Mouse (Mus musculus) thymus, adult 2 months (tissue): Measurements from ENCODE around the gene Efcab12. TPM values are rescaled to one million over a fixed set of nuclear protein-coding genes. Genes with fewer than 3 reads are reported as not detected.
"Not testable (repeated sequence)": the region's sequence is repeated elsewhere in the genome, so short reads cannot be mapped to it uniquely, and the experiment has no call there.

Experiments used
- DNase-seq: peaks from one replicate; pipeline ENCODE4 v3.0.0; 2021
- H3K27ac ChIP-seq: fragments of 200-500 bp; 2 replicates; pipeline ENCODE4 v1.5.1; 2012; ENCODE audit warnings: low read length, control low read depth; ENCODE audit not compliant: control insufficient read depth, insufficient read depth
- H3K27me3 ChIP-seq: fragments of 200-500 bp; 2 replicates; pipeline ENCODE4 v1.6.1; 2012; ENCODE audit warnings: mild to moderate bottlenecking, low read length, moderate library complexity, mixed read lengths; ENCODE audit not compliant: control insufficient read depth, insufficient read depth
- H3K36me3 ChIP-seq: fragments of 200-500 bp; 2 replicates; pipeline ENCODE4 v1.6.1; 2012; ENCODE audit warnings: mild to moderate bottlenecking, low read length, moderate library complexity; ENCODE audit not compliant: control insufficient read depth, insufficient read depth
- H3K4me1 ChIP-seq: fragments of 200-500 bp; replicated peaks from 2 replicates; pipeline ENCODE4 v1.6.1; 2012; ENCODE audit warnings: low read length; ENCODE audit not compliant: control insufficient read depth, insufficient read depth
- H3K4me3 ChIP-seq: fragments of 200-500 bp; 2 replicates; pipeline ENCODE4 v1.5.1; 2012; ENCODE audit warnings: mild to moderate bottlenecking, low read length, control low read depth, moderate library complexity; ENCODE audit not compliant: control insufficient read depth, insufficient read depth
- CTCF ChIP-seq: fragments of 200-500 bp; IDR thresholded peaks from 2 replicates; pipeline ENCODE4 v1.5.1; 2012; ENCODE audit warnings: mild to moderate bottlenecking, control low read depth, low read length, moderate library complexity, borderline replicate concordance; ENCODE audit not compliant: control insufficient read depth, poor library complexity, insufficient read depth; ENCODE audit errors: extremely low read depth
- POLR2A ChIP-seq: fragments of 200-500 bp; IDR thresholded peaks from 2 replicates; pipeline ENCODE4 v1.6.1; 2012; ENCODE audit warnings: mild to moderate bottlenecking, low read length, control low read depth, moderate library complexity; ENCODE audit not compliant: control insufficient read depth, poor library complexity, insufficient read depth; ENCODE audit errors: extremely low read depth
- WGBS: fragments of 180-500 bp; shearing (Covaris S2); methylation state at CpG from one replicate; pipeline ENCODE4 v1.1.7; 2018; 5-methylcytosine and 5-hydroxymethylcytosine counted together
- polyA plus RNA-seq: library from polyadenylated mRNA; depleted of rRNA; stranded (reverse); fragments of >200 nt; gene quantifications from 2 replicates; pipeline ENCODE4 v1.2.3, GENCODE M21; 2012

The Efcab12 gene
- polyA plus RNA-seq, 1 experiment: 0.46 TPM

GRCm38 (mm10) chr6:115845006-115845405, 6.8 kb upstream of the Efcab12 start:
- H3K27ac ChIP-seq: no peak overlapping the region
- no peaks in the 10 kb centered on the region for H3K27me3 ChIP-seq
- peaks cover 15% of the 10 kb centered on the region for H3K36me3 ChIP-seq
- 98% methylated on average over 4 of the region's 4 CpGs for WGBS
- no peak overlapping the region for H3K4me3 ChIP-seq
- H3K4me1 ChIP-seq: 0 out of 2 replicates have a peak, but pooled peaks cover 2% of the 10 kb centered on the region
- TF ChIP-seq POLR2A (no peak), CTCF (no peak)
- no peak for DNase-seq

GRCm38 (mm10) chr6:115838745-115839144, 533 bp upstream of the Efcab12 start:
- no peak for DNase-seq
- no peak overlapping the region for H3K27ac ChIP-seq
- no peak overlapping the region for H3K4me3 ChIP-seq
- no peak for TF ChIP-seq POLR2A
- no peak for TF ChIP-seq CTCF
- H3K36me3 ChIP-seq: peaks cover 7% of the 10 kb centered on the region
- peaks cover 10% of the 10 kb centered on the region for H3K4me1 ChIP-seq
- 89% methylated on average over 5 of the region's 5 CpGs for WGBS
- no peaks in the 10 kb centered on the region for H3K27me3 ChIP-seq

GRCm38 (mm10) chr6:115833861-115834260, 4.4 kb downstream of the Efcab12 start:
- Histone ChIP-seq H3K36me3 (no peaks in the 10 kb centered on the region), H3K4me3 (no peak overlapping the region), H3K4me1 (peaks cover 10% of the 10 kb centered on the region), H3K27me3 (no peaks in the 10 kb centered on the region), H3K27ac (no peak overlapping the region)
- no peak for DNase-seq
- TF ChIP-seq POLR2A: no peak
- no peak for TF ChIP-seq CTCF

- Histone ChIP-seq H3K4me1 (peaks cover 4% of the 10 kb centered on the region; the same call in 1 of the 2 replicates), H3K4me3 (no peak overlapping the region), H3K27me3 (no peaks in the 10 kb centered on the region), H3K36me3 (no peaks in the 10 kb centered on the region), H3K27ac (no peak overlapping the region)
- TF ChIP-seq POLR2A (no peak), CTCF (no peak)
- WGBS: 94% methylated on average over 2 of the region's 2 CpGs
- DNase-seq: no peak
These were observed 5.9 kb downstream of the Efcab12 start for GRCm38 (mm10) chr6:115832152-115832850.

- no peaks in the 10 kb centered on the region for H3K4me1 ChIP-seq
- TF ChIP-seq CTCF: no peak
- no peak for TF ChIP-seq POLR2A
- WGBS: 71% methylated on average over 6 of the region's 6 CpGs
- no peak overlapping the region for H3K27ac ChIP-seq
- no peak overlapping the region for H3K4me3 ChIP-seq
- DNase-seq: no peak
- H3K36me3 ChIP-seq: no peaks in the 10 kb centered on the region
- H3K27me3 ChIP-seq: no peaks in the 10 kb centered on the region
These were observed 7.2 kb downstream of the Efcab12 start for GRCm38 (mm10) chr6:115830779-115831601.

GRCm38 (mm10) chr6:115823850-115824464, 14.3 kb downstream of the Efcab12 start:
- 0% methylated on average over 6 of the region's 11 CpGs for WGBS
- H3K36me3 ChIP-seq, H3K27ac ChIP-seq, H3K4me3 ChIP-seq, H3K4me1 ChIP-seq, H3K27me3 ChIP-seq: not testable (repeated sequence)
- DNase-seq: peak; percentile 81
